Mouse (Mus musculus): ENCODE results near the gene Xpnpep2. TPM values are rescaled to one million over a fixed set of nuclear protein-coding genes. Genes with fewer than 3 reads are reported as not detected.

The Xpnpep2 gene
- total and polyA plus RNA-seq, 2 experiments from 2014 or later, result 0.66 TPM; not detected in 1

DNA sequence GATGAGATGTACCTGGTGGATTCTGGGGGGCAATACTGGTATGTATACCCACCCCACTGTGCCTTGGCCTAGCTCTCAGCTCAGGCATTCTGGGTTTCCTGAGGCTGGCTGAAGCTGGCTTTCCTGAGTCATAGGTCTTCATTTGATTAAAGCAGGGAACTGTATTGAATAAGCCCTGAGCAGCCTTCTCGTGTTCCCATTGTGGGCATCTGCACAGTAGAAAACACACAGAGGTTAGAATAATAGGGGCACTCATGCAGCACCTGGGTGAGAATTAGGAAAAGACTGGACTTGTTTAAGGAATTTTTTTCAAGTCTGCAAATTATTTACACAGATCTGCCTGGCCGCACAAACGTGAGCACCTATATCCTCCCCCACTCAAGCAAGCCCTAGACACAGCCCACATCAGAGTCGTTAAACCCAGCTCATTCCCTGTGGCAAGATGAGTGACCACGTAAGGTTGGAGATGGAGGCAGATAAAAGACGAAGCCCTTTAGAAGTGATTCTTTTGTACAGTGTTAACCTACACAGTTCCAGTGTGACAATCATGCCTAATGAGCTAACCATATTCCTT, 18.5 kb downstream of the Xpnpep2 start:
- H3K27ac ChIP-seq (ENCODE audit: low read depth), result no peak overlapping the region
- ATAC-seq (ENCODE audit: insufficient read depth, low read depth) (no peak), DNase-seq (ENCODE audit: low spot score) (no peak)
- no peak overlapping the region for H3K4me2 ChIP-seq (ENCODE audit: low read depth, low read length)
- no peaks in the 10 kb centered on the region for H3K4me1 ChIP-seq (ENCODE audit: control insufficient read depth, insufficient read depth)
- H3K9me3 ChIP-seq (replicated peaks; ENCODE audit: control insufficient read depth, low read length), result no peaks in the 10 kb centered on the region
- H3K9ac ChIP-seq (replicated peaks; ENCODE audit: low read depth, low read length), result no peak overlapping the region
- no peaks in the 10 kb centered on the region for H3K27me3 ChIP-seq (ENCODE audit: control insufficient read depth, insufficient read depth, low read length)
- 83% methylated on average over 6 of the region's 6 CpGs for WGBS
- no peak overlapping the region for H3K4me3 ChIP-seq (ENCODE audit: low read depth, low read length)
- H3K36me3 ChIP-seq (replicated peaks; ENCODE audit: control insufficient read depth, insufficient read depth, low read length), result no peaks in the 10 kb centered on the region
- no peak for TF ChIP-seq EP300 (IDR thresholded peaks at IDR 0.05; ENCODE audit: low read depth)

DNA sequence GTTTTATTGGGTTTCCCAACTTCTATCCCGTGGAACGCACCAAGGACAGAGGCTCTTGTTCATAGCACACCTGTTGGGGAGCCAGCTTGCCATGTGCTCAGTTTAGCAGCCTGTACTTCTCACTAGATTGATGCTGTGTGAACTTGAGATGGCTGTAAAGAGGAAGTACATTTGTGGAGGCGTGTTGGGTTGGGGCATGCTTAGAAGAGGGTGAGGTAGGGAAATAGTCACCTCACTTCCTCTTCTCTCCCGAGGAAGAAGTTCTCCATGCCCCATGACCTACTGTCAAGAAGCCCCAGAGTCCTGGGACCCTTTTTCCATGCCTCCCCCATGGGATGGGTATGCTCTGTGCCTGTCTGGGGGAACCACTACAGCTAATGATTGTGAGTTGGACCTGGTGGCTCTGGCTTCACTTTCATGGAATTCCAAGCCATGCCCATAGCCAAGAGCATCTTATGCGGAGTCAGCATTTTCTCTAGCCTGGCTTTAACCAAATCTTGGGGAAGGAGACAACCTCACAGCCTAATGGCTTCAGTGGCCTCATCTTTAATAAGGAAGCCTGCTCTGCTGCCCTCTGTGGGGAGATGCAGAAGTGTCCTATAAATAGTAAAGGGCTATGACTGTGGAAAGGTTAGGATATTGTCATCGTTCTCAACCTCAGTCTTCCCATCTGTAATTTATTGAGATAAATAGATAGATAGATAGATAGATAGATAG, 19.1 kb downstream of the Xpnpep2 start:
- TF ChIP-seq CTCF (IDR thresholded peaks at IDR 0.05; ENCODE audit: low read depth) (peak; percentile 33), EP300 (IDR thresholded peaks at IDR 0.05; ENCODE audit: low read depth) (no peak)
- H3K36me3 ChIP-seq (replicated peaks; ENCODE audit: control insufficient read depth, insufficient read depth, low read length), result no peaks in the 10 kb centered on the region
- ATAC-seq (ENCODE audit: insufficient read depth, low read depth) (no peak; the same call in 1 of the 2 replicates), DNase-seq (ENCODE audit: low spot score) (no peak)
- WGBS, result 66% methylated on average over 6 of the region's 6 CpGs
- H3K4me2 ChIP-seq (ENCODE audit: low read depth, low read length), result no peak overlapping the region
- H3K4me1 ChIP-seq (ENCODE audit: control insufficient read depth, insufficient read depth), result no peaks in the 10 kb centered on the region
- no peak overlapping the region for H3K9ac ChIP-seq (replicated peaks; ENCODE audit: low read depth, low read length)
- H3K27ac ChIP-seq (ENCODE audit: low read depth), result no peak overlapping the region
- no peak overlapping the region for H3K4me3 ChIP-seq (ENCODE audit: low read depth, low read length)
- H3K9me3 ChIP-seq (replicated peaks; ENCODE audit: control insufficient read depth, low read length), result no peaks in the 10 kb centered on the region
- H3K27me3 ChIP-seq (ENCODE audit: control insufficient read depth, insufficient read depth, low read length), result no peaks in the 10 kb centered on the region

DNA sequence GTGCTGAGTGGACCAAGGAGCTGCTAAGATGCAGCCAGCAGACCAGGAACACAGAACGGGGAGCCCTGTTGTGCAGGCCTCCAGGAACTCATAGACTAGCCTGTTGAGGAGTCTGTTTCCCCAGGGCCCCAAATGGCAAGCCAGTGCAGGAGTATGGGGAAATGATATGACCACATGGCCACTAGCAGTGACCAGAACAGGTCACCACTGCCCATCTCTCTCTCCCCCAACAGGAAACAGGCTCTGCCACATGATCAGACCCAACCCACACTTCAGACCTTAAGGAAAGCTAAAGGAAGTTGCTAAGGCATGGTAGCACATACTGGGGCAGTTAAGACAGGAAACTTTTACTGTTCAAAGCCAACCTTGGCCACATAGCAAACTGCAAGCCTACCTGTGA, 20.6 kb downstream of the Xpnpep2 start:
- 64% methylated on average over 1 of the region's 1 CpGs for WGBS
- no peak for TF ChIP-seq CTCF (IDR thresholded peaks at IDR 0.05; ENCODE audit: low read depth)
- no peak for TF ChIP-seq EP300 (IDR thresholded peaks at IDR 0.05; ENCODE audit: low read depth)

DNA sequence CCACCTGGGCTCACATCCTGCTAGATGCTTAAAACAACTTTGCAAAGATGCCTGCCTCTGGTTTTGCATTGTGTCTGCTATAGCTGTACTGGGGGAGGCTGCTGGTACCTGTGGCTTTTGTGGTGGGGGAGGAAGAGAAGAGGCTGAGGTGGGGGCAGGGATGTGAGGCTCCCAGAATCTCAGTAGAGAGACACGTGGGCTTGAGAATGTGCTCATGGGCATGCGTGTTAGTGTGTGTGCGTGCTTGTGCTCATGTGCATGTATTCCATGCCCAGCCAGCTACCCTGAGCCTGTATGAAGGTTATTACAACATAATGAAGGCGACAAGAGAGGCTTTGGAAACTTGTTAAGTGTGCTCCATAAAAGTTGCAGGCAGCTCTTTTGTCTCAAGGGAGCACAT, 28.4 kb downstream of the Xpnpep2 start:
- no peak overlapping the region for H3K9ac ChIP-seq (replicated peaks; ENCODE audit: low read depth, low read length)
- no peak for TF ChIP-seq EP300 (IDR thresholded peaks at IDR 0.05; ENCODE audit: low read depth)
- TF ChIP-seq CTCF (IDR thresholded peaks at IDR 0.05; ENCODE audit: low read depth), result no peak
- DNase-seq (ENCODE audit: low spot score) (no peak), ATAC-seq (ENCODE audit: insufficient read depth, low read depth) (no peak)
- 80% methylated on average over 4 of the region's 4 CpGs for WGBS
- no peaks in the 10 kb centered on the region for H3K36me3 ChIP-seq (replicated peaks; ENCODE audit: control insufficient read depth, insufficient read depth, low read length)
- H3K4me3 ChIP-seq (ENCODE audit: low read depth, low read length), result no peak overlapping the region
- H3K4me2 ChIP-seq (ENCODE audit: low read depth, low read length), result no peak overlapping the region
- H3K27ac ChIP-seq (ENCODE audit: low read depth), result no peak overlapping the region
- H3K27me3 ChIP-seq (ENCODE audit: control insufficient read depth, insufficient read depth, low read length), result no peaks in the 10 kb centered on the region
- H3K9me3 ChIP-seq (replicated peaks; ENCODE audit: control insufficient read depth, low read length), result no peaks in the 10 kb centered on the region
- no peaks in the 10 kb centered on the region; the same call in 1 of the 2 replicates for H3K4me1 ChIP-seq (ENCODE audit: control insufficient read depth, insufficient read depth)

More for the DNA sequence above, 20.6 kb downstream of the Xpnpep2 start:
- no peaks in the 10 kb centered on the region for H3K27me3 ChIP-seq (ENCODE audit: control insufficient read depth, insufficient read depth, low read length)
- no peaks in the 10 kb centered on the region for H3K9me3 ChIP-seq (replicated peaks; ENCODE audit: control insufficient read depth, low read length)
- no peaks in the 10 kb centered on the region for H3K4me1 ChIP-seq (ENCODE audit: control insufficient read depth, insufficient read depth)
- no peak overlapping the region for H3K4me3 ChIP-seq (ENCODE audit: low read depth, low read length)
- no peak overlapping the region for H3K9ac ChIP-seq (replicated peaks; ENCODE audit: low read depth, low read length)
- H3K4me2 ChIP-seq (ENCODE audit: low read depth, low read length), result no peak overlapping the region
- no peak overlapping the region for H3K27ac ChIP-seq (ENCODE audit: low read depth)
- H3K36me3 ChIP-seq (replicated peaks; ENCODE audit: control insufficient read depth, insufficient read depth, low read length), result no peaks in the 10 kb centered on the region
- DNase-seq (ENCODE audit: low spot score) (no peak), ATAC-seq (ENCODE audit: insufficient read depth, low read depth) (no peak)

DNA sequence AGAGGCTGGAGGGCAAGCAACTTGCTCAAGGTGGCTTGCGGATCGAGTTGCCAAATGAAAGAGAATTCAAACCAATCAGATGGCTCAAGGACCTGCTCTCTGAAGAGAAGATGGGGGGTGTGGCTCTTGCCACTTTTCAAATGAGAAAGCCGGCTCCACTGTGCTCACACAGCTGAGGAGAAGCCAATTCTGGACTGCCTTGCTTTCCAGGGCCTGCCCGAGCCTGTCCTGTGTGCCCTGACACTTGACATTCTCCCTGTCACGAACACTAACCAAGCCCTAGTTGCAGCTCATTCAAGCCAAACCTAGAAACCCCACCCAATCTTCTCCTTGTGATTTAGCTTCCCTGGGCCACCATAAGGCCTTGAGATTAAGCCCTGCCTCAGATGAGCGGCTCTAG, 29.5 kb downstream of the Xpnpep2 start:
- Histone ChIP-seq H3K36me3 (replicated peaks; ENCODE audit: control insufficient read depth, insufficient read depth, low read length) (no peaks in the 10 kb centered on the region), H3K4me1 (ENCODE audit: control insufficient read depth, insufficient read depth) (no peaks in the 10 kb centered on the region; the same call in 1 of the 2 replicates), H3K4me3 (ENCODE audit: low read depth, low read length) (no peak overlapping the region), H3K4me2 (ENCODE audit: low read depth, low read length) (no peak overlapping the region), H3K27me3 (ENCODE audit: control insufficient read depth, insufficient read depth, low read length) (no peaks in the 10 kb centered on the region), H3K9me3 (replicated peaks; ENCODE audit: control insufficient read depth, low read length) (no peaks in the 10 kb centered on the region), H3K9ac (replicated peaks; ENCODE audit: low read depth, low read length) (no peak overlapping the region), H3K27ac (ENCODE audit: low read depth) (no peak overlapping the region)
- 66% methylated on average over 6 of the region's 6 CpGs for WGBS
- DNase-seq (ENCODE audit: low spot score) (no peak), ATAC-seq (ENCODE audit: insufficient read depth, low read depth) (no peak)
- TF ChIP-seq EP300 (IDR thresholded peaks at IDR 0.05; ENCODE audit: low read depth), result no peak
- no peak for TF ChIP-seq CTCF (IDR thresholded peaks at IDR 0.05; ENCODE audit: low read depth)

All from heart, postnatal 0 days (tissue).